Mouse (Mus musculus): ENCODE data around the gene Odf3. TPM values are rescaled to one million over a fixed set of nuclear protein-coding genes. Genes with fewer than 3 reads are reported as not detected.

Odf3 gene
- total and polyA plus RNA-seq, 3 experiments = not detected

DNA sequence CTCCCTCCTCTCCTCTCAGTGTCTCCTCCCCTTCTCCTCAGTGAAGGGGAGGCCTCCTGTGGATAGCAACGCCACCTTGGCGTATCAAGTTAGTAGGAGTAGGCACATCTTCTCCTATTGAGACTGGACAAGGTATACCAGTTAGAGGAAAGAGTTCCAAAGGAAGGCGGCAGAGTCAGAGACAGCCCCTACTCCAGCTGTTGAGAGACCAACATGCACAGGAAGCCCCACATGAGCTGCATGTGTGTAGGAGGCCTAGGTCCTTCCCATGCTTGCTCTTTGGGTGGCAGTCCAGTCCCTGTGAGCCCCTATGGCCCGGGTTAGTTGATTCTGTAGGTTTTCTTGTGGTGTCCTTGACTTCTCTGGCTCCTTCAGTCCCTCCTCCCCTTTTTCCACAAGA, 14.3 kb upstream of the Odf3 start:
- no peak for TF ChIP-seq PAX5 (IDR thresholded peaks at IDR 0.05; ENCODE audit: low read length)
- TF ChIP-seq USF1 (IDR thresholded peaks at IDR 0.05; ENCODE audit: low read depth, low read length) = no peak
- no peak for TF ChIP-seq MEF2A (IDR thresholded peaks at IDR 0.05; ENCODE audit: borderline replicate concordance, low read depth, low read length)
- no peak for TF ChIP-seq MAFK (IDR thresholded peaks at IDR 0.05; ENCODE audit: insufficient replicate concordance, low read length)
- TF ChIP-seq ZNF384 (IDR thresholded peaks at IDR 0.05; ENCODE audit: low read depth, low read length) = no peak
- no peak for TF ChIP-seq JUND (conservative IDR thresholded peaks at IDR 0.05; ENCODE audit: low read depth, low read length)
- no peak for TF ChIP-seq ETS1 (conservative IDR thresholded peaks at IDR 0.05; ENCODE audit: low read depth, low read length)
- no peak for TF ChIP-seq ZMIZ1 (IDR thresholded peaks at IDR 0.05; ENCODE audit: low read depth, low read length)
- no peak for TF ChIP-seq CHD2 (IDR thresholded peaks at IDR 0.05; ENCODE audit: low read length)
- no peak for TF ChIP-seq GABPA (IDR thresholded peaks at IDR 0.05; ENCODE audit: insufficient replicate concordance, low read depth, low read length)
- TF ChIP-seq MAZ (IDR thresholded peaks at IDR 0.05; ENCODE audit: low read depth, low read length) = no peak
- TF ChIP-seq TCF12 (IDR thresholded peaks at IDR 0.05; ENCODE audit: low read depth, low read length) = no peak
- no peak for TF ChIP-seq SIN3A (IDR thresholded peaks at IDR 0.05; ENCODE audit: low read length)
- no peak for TF ChIP-seq UBTF (IDR thresholded peaks at IDR 0.05; ENCODE audit: low read depth, low read length)
- TF ChIP-seq BHLHE40 (IDR thresholded peaks at IDR 0.05; ENCODE audit: low read depth, low read length) = no peak
- dilution Hi-C loops (cut with MboI; ENCODE audit: extremely low pct_ligation_motif_present, extremely low pct_unique_long_range_greater_than_20kb, low sequenced_read_pairs) = no loop called here
- Histone ChIP-seq H3K4me2 (ENCODE audit: insufficient read depth, low read depth, poor library complexity, severe bottlenecking) (no peak overlapping the region), H3K27ac (ENCODE audit: insufficient read depth, low read depth) (no peak overlapping the region), H3K4me1 (ENCODE audit: control insufficient read depth in 1 of 2, insufficient read depth in 2 of 2) (no peaks in the 10 kb centered on the region), H3K79me2 (replicated peaks; ENCODE audit: control insufficient read depth, extremely low read depth, insufficient read depth, poor library complexity, severe bottlenecking) (no peaks in the 10 kb centered on the region), H3K36me3 (replicated peaks in 1 of 2; ENCODE audit: control insufficient read depth in 1 of 2, insufficient read depth in 1 of 2, low read length in 1 of 2) (no peaks in the 10 kb centered on the region), H3K9me3 (replicated peaks; ENCODE audit: low read length) (no peaks in the 10 kb centered on the region), H3K4me3 (replicated peaks in 1 of 3; ENCODE audit: low read depth in 2 of 3, low read length in 2 of 3, poor library complexity in 1 of 3) (no peak overlapping the region), H3K9ac (ENCODE audit: insufficient read depth, low read depth) (no peak overlapping the region), H3K27me3 (replicated peaks) (peaks cover 77% of the 10 kb centered on the region)
- in situ Hi-C loops (cut with MboI; ENCODE audit: low pct_ligation_motif_present, low pct_unique_long_range_greater_than_20kb, low sequenced_read_pairs) = loop anchor here (25.0 kb wide), 1 partner anchor 746 kb away; the partner anchor contains the start of genes Caly and Prap1
- DNase-seq (ENCODE audit: extremely low read depth) = no peak

DNA sequence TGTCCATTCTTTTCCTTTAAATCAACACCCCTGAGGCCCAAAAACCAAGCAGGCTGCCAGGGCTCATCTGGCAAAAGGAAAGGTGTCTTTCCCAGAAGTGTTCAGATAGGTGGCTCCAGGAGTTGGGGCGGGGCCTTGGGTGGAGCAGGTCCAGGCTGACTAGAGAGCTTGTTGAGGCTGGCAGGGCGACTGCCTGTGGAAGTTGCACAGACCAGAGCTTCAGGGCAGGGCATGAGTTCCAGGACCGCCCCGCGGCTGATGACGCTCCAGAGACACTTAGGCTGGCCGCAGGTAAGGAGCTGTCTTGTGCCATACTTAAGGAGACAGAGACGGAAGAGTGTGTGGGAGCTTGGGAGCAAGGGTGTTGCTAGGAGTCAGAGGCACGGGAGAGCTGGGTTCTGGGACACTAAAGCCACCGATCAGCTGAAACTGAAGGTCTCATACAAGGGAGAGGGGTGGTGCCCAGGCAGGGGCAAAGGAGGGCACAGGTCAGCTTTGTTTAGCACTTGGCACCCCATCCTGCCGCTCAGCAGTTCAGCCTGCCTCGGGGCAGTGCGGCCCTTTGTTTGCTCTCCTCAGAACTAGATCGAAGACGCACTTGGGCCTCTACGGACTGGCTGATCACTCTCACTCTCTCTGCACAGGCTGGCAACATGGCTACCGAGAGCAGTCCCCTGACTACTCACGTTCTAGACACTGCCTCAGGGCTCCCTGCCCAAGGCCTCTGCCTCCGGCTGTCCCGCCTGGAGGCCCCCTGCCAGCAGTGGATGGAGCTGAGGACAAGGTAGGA, 12.4 kb upstream of the Odf3 start, which contains the start of gene Urah:
Gene Urah, plus strand, starts transcription at position 51 of the 790 bp plus-strand sequence.
- Histone ChIP-seq H3K79me2 (replicated peaks; ENCODE audit: control insufficient read depth, extremely low read depth, insufficient read depth, poor library complexity, severe bottlenecking) (no peaks in the 10 kb centered on the region), H3K36me3 (replicated peaks in 1 of 2; ENCODE audit: control insufficient read depth in 1 of 2, insufficient read depth in 1 of 2, low read length in 1 of 2) (no peaks in the 10 kb centered on the region), H3K27me3 (replicated peaks) (peaks cover 80% of the 10 kb centered on the region), H3K9ac (ENCODE audit: insufficient read depth, low read depth) (no peak within 1 kb of the TSS), H3K27ac (ENCODE audit: insufficient read depth, low read depth) (no peak within 1 kb of the TSS), H3K9me3 (replicated peaks; ENCODE audit: low read length) (no peaks in the 10 kb centered on the region), H3K4me3 (replicated peaks in 1 of 3; ENCODE audit: low read depth in 2 of 3, low read length in 2 of 3, poor library complexity in 1 of 3) (no peak within 1 kb of the TSS), H3K4me1 (ENCODE audit: control insufficient read depth in 1 of 2, insufficient read depth in 2 of 2) (no peaks in the 10 kb centered on the region), H3K4me2 (ENCODE audit: insufficient read depth, low read depth, poor library complexity, severe bottlenecking) (no peak within 1 kb of the TSS)
- no peak for DNase-seq (ENCODE audit: extremely low read depth)
- TF ChIP-seq NELFE (IDR thresholded peaks at IDR 0.05; ENCODE audit: low read depth, low read length) (no peak), JUND (conservative IDR thresholded peaks at IDR 0.05; ENCODE audit: low read depth, low read length) (no peak), TBP (conservative IDR thresholded peaks at IDR 0.05; ENCODE audit: low read depth, low read length) (no peak), SIN3A (IDR thresholded peaks at IDR 0.05; ENCODE audit: low read length) (no peak), MAFK (IDR thresholded peaks at IDR 0.05; ENCODE audit: insufficient replicate concordance, low read length) (no peak), MXI1 (IDR thresholded peaks at IDR 0.05; ENCODE audit: low read depth, low read length) (no peak), CTCF (conservative IDR thresholded peaks at IDR 0.05 in 1 of 2, IDR thresholded peaks at IDR 0.05 in 1 of 2; ENCODE audit: low read depth in 2 of 2, low read length in 2 of 2) (no peak), MYC (IDR thresholded peaks at IDR 0.05; ENCODE audit: low read depth, low read length) (no peak), ETS1 (conservative IDR thresholded peaks at IDR 0.05; ENCODE audit: low read depth, low read length) (no peak), IRF4 (IDR thresholded peaks at IDR 0.05; ENCODE audit: low read depth, low read length) (no peak), NRF1 (IDR thresholded peaks at IDR 0.05; ENCODE audit: low read depth, low read length) (no peak), SMC3 (IDR thresholded peaks at IDR 0.05; ENCODE audit: low read depth, low read length) (no peak), CHD2 (IDR thresholded peaks at IDR 0.05; ENCODE audit: low read length) (no peak), ZKSCAN1 (IDR thresholded peaks at IDR 0.05; ENCODE audit: borderline replicate concordance, low read depth, low read length) (no peak), JUN (IDR thresholded peaks at IDR 0.05; ENCODE audit: insufficient read depth, low read depth, low read length) (no peak), UBTF (IDR thresholded peaks at IDR 0.05; ENCODE audit: low read depth, low read length) (no peak), ZC3H11A (IDR thresholded peaks at IDR 0.05; ENCODE audit: low read depth, low read length) (no peak), TCF12 (IDR thresholded peaks at IDR 0.05; ENCODE audit: low read depth, low read length) (no peak), MAX (IDR thresholded peaks at IDR 0.05; ENCODE audit: low read length) (no peak)
- in situ Hi-C loops (cut with MboI; ENCODE audit: low pct_ligation_motif_present, low pct_unique_long_range_greater_than_20kb, low sequenced_read_pairs) (loop anchor here (25.0 kb wide), 1 partner anchor 748 kb away; the partner anchor contains the start of genes Caly and Prap1), dilution Hi-C loops (cut with MboI; ENCODE audit: extremely low pct_ligation_motif_present, extremely low pct_unique_long_range_greater_than_20kb, low sequenced_read_pairs) (no loop called here)
